Mouse (Mus musculus) embryo, embryonic 9.5 days (tissue): ENCODE data around the gene Hmgn1.
"Not testable (repeated sequence)": the region's sequence is repeated elsewhere in the genome, so short reads cannot be mapped to it uniquely, and the experiment has no call there.

ENCODE experiments used
- DNase-seq: peaks from one replicate; pipeline ENCODE4 v3.0.0-alpha.2; 2017; ENCODE audit errors: extremely low spot score

Gene Hmgn1

GRCm38 (mm10) chr16:96126684-96127171 is 801 bp downstream of the Hmgn1 start:
- no peak for DNase-seq

GRCm38 (mm10) chr16:96120022-96120623 is 7.4 kb downstream of the Hmgn1 start:
- no peak for DNase-seq

- no peak for DNase-seq
Observed at GRCm38 (mm10) chr16:96114729-96115128, 12.8 kb downstream of the Hmgn1 start.

- no peak for DNase-seq
Observed at GRCm38 (mm10) chr16:96112769-96113168, 14.8 kb downstream of the Hmgn1 start.

- no peak for DNase-seq
Observed at GRCm38 (mm10) chr16:96110655-96111345, 16.7 kb downstream of the Hmgn1 start.

GRCm38 (mm10) chr16:96109673-96110072 is 17.9 kb downstream of the Hmgn1 start:
- no peak for DNase-seq

GRCm38 (mm10) chr16:96103036-96103435 is 24.5 kb downstream of the Hmgn1 start:
- no peak for DNase-seq

- DNase-seq = not testable (repeated sequence)
Observed at GRCm38 (mm10) chr16:96097811-96098210, 29.7 kb downstream of the Hmgn1 start.

- no peak for DNase-seq
Observed at GRCm38 (mm10) chr16:96095966-96096365, 31.6 kb downstream of the Hmgn1 start.

- peak; percentile 14 for DNase-seq
Observed at GRCm38 (mm10) chr16:96091515-96092504, 35.7 kb downstream of the Hmgn1 start.

GRCm38 (mm10) chr16:96088120-96088519 is 39.4 kb downstream of the Hmgn1 start:
- DNase-seq = no peak

- DNase-seq = no peak
Observed at GRCm38 (mm10) chr16:96087436-96087835, 40.1 kb downstream of the Hmgn1 start.

GRCm38 (mm10) chr16:96087001-96087400 is 40.5 kb downstream of the Hmgn1 start:
- no peak for DNase-seq

- no peak for DNase-seq
Observed at GRCm38 (mm10) chr16:96085597-96085996, 41.9 kb downstream of the Hmgn1 start.

GRCm38 (mm10) chr16:96083179-96083646 is 44.3 kb downstream of the Hmgn1 start:
- DNase-seq = no peak

GRCm38 (mm10) chr16:96082301-96083178 is 45.0 kb downstream of the Hmgn1 start, which contains the start of gene Brwd1:
TSS of gene Brwd1 (minus strand) at chr16:96082526.
- DNase-seq = peak; percentile 93

GRCm38 (mm10) chr16:96081742-96082241 is 45.7 kb downstream of the Hmgn1 start:
- no peak for DNase-seq

GRCm38 (mm10) chr16:96081331-96081730 is 46.2 kb downstream of the Hmgn1 start:
- peak; percentile 90 for DNase-seq

GRCm38 (mm10) chr16:96080524-96080923 is 47.0 kb downstream of the Hmgn1 start:
- DNase-seq = no peak
